Mouse (Mus musculus) adrenal gland, adult 2 months (tissue): ENCODE data around the gene Inpp5a. TPM values are rescaled to one million over a fixed set of nuclear protein-coding genes. Genes with fewer than 3 reads are reported as not detected.
"Not testable (repeated sequence)": the region's sequence is repeated elsewhere in the genome, so short reads cannot be mapped to it uniquely, and the experiment has no call there.

Experiments used
- DNase-seq: peaks from one replicate; pipeline ENCODE4 v3.0.0; 2021
- polyA plus RNA-seq: library from polyadenylated mRNA; depleted of rRNA; stranded (reverse); fragments of >200 nt; gene quantifications from 2 replicates; pipeline ENCODE4 v1.2.3, GENCODE M21; 2012
- total RNA-seq, 2 experiments: library from RNA; stranded (reverse); gene quantifications; 2 replicates each; pipeline ENCODE4 v1.2.3; 2021

The Inpp5a gene
- total and polyA plus RNA-seq, 3 experiments, result 46.2 to 103 (median 89.7) TPM

DNA sequence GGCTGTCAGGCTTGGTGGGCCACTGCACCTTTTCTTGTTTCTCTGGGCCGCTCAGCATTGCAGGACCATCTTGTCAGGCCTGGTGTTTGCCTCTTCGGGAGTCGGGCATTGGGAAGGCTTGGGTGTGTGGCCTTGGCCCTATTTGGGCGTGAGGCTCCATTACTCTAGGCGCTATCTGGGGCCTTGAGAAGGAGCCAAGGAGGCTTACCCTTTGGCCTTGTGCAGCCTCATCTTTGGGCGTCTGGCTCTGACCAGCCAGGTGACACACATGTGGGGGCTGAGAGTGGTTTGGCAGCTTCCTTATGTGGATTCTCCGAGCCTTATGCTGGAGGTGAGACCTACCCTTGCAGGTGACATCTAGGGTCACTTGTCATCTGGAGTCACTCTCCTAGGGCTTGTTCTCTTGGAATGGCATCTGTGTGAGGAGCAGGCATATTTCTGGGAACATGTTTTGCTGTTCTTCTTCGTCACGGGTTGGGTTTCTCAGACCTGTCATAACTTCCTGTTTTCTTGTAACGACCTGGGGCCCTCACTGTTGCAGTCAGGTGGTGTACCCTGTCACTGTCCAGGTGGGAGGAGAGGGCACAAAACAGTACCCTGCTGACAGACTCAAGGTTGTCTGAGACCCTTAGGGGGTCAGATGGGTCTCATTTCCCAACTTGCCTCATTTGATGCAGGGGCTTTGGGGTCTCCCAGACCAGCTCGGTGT, 11.2 kb downstream of the Inpp5a start:
- DNase-seq, result peak; percentile 84

DNA sequence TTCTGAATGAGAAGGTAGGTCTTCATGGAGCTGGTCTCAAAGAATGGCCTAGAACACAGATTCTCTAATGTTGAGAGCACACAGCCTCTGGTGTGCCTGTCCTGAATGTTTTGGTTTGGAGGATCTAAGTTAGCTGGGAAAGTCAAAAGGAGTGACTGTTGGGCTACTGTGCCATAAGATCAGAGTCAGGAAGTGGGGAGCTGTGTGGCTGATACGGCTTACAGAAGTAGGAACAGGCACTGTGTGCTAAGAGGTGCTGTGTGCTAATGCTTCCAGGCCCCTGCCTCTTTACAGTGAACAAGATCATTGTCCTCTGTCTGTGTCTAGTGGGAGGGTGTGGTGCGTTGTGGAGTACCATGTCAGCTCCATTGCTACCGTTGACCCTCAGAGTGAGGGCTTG, 12.0 kb downstream of the Inpp5a start:
- DNase-seq, result no peak

DNA sequence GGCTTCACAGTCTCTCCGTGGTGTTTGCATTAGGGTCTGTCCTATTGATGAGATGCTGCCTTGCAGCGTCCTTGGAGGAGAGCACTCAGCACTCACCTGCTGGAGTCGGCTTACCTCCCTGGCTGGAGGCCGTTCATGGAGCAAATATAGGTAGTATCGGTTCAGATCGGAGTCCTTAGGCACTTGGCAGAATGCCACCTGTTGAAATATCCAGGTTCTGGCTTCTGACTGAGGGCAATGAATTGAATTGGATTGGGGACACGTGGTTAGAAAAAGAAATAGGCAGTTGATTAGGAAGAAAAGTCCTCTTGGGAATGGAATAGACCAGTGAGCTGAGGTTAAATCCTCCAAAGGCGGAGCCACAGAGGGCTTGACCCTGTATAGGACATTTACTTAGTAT, 12.9 kb downstream of the Inpp5a start:
- no peak for DNase-seq

DNA sequence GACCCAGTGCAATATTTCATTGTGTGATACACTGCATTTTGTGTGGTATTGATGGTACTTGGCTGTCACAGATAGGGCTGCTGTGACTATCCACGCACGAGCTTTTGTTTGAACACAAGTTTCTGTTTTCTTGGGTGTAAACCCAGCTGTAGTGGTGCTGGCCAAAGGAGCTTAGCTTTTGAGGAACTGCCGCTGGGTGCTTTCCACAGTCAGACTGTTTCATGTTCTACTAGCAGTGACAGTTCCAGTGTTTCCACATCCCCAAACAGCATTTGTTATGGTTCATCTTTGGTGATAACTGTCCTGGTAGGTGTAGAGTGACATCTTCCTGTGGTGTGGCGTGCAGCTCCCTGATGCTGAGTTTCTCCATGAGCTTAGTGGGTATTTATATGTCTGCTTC, 13.8 kb downstream of the Inpp5a start:
- DNase-seq, result no peak

DNA sequence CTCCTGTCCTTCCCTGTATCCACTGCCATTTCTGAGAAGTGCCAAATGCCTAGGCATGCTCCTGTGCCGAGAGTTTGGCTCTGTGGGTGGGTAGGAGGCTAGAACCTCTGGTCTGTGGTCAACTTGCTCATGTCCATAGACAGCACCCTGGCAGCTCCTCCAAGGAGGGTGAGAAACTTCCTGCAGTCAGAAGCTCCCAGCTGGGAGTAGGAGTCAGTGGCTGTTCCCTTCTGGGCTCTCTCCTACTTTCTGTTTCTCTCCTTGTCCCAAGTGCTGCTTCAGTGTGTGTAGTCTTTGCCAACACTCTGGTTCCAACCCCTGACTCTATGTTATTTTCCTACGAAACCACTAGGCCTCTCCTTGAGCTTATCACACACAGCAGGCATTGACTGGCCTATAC, 17.7 kb downstream of the Inpp5a start:
- DNase-seq, result no peak

DNA sequence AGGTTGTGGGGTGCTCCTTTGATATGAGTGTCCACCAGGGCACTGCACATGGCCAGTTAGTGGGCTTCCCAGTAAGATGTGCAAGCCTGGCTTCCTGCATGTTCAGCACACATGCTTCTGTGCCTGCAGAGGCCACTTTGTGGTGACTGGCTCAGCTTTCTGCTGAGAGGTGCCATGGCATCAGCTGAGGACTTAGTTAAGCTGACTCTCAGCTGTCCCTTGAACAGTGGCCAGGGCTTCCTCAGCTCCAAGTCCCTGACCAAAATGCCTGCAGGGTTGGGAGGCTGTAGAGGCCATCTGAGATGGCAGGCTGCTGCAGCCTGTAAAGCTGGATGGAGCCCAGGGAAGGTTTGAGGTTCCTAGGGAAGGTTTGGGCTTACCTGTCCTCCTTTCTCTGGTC, 19.1 kb downstream of the Inpp5a start:
- DNase-seq, result no peak

DNA sequence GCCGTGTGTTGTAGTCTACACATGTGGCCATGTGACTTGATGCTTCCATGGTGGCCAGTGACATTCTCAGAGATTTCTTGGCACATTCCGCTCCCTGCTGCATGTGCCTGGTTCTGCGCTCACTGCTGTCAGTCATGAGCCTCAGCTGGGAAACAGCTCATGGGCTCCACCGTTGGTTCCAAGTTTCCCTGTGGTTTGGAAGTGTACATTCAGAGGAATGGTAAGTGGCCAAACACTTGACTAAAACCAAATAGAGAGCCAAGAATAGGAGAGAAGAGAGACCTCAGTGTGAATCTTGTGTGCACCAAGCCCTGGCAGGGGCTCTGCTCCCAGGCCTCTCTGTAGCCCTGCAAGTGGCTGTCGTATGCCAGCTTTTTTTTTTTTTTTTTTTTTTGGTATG, 21.0 kb downstream of the Inpp5a start:
- no peak for DNase-seq

DNA sequence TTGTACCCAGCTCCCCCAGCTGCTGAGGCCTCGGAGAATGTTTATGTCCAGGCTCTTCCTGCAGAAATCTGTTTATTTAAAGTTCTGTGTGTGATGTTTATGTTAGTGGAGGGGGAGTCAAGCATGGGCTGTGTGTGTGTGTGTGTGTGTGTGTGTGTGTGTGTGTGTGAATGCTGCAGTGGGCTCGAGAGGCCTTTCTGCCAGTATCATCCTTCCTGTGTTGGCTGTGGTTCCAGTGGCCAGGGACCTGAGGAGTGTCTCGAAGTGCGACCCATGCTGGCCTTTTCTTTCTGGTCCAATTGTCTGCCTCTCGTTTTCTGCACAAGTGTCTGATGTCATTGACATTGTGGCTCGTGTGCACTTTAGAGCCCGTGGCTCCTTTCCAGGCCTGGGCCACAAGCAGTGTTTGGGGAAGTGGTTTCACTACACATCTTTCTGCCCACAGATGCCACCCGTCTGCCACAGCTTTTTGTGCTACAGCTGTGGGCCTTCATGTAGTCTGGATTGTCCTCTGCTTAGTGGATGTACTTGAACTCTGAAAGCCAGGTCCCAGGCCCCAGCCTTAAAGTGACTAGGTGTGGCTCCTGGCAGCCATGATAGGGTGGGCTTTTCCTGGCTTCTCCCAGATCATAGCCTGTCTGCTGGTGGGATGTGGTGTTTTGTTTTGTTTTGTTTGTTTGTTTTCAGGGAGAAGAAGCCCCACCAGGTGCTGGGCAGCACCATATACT, 23.5 kb downstream of the Inpp5a start:
- no peak for DNase-seq

DNA sequence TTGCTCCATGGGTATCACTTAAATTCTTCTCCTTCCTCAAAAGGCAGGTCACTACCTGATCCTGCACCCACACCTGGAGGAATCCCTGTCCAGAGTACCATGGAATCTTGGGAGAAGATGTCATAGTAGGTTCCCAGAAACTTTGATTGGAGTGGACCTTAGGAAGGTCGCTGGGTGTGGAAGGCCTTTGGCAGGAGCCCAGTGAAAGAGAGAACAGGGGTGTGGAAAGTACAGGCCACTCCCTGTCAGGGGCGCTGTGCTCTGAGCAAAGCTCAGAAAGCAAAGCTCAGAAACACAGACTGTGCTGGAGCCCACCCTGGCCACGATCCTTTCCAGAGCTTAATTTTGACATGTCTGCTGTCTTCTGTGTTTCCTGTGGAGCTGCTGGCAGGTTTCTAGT, 24.5 kb downstream of the Inpp5a start:
- DNase-seq, result no peak

DNA sequence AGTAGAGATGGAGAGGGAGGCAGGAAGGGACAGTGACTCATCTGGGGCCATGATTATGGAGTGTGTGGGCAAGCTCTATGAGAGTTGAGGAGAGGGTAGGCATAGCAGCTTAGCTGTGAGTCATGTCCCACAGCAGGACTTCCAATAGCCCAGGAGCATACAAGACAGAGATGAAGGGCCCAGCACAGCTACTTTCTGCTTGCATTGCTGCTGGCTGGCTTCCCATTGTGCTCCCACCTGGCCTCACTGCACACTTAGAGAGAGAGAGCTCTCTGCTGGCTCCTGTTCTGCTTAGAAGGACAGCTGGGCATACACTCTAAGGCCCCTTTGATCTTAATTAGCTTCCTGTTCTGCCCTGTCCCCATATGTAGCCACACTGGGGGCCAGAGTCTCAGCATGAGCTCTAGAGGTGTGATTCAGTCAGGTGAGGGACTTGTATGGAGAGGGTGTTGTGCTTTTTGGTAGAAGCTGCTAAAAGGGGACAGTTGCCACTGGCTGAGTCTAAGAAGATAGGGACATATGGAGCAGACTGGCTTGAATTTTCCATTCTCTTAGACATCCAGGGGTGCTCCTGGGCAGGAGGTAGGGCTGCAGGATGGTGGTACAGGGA, 26.8 kb downstream of the Inpp5a start:
- DNase-seq, result no peak

DNA sequence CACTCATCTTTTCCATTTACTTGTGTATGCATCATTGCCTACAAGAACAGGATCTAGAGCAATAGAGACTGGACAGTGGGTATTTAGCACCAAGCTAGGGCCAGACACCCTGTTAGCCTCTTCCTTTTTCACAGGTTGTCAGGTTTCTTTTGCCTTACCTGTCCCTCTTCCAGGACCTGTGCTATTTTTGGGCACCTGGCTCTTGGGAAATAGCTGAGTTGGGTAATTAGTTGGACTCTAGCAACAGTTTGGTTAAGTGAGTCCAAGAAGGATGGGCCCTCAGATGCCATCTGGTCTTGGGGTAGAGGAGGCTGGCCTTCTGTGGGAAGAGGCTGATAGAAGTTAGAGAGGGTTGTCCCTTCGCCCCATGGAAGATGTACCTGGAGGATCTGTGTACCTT, 29.5 kb downstream of the Inpp5a start:
- DNase-seq, result no peak

DNA sequence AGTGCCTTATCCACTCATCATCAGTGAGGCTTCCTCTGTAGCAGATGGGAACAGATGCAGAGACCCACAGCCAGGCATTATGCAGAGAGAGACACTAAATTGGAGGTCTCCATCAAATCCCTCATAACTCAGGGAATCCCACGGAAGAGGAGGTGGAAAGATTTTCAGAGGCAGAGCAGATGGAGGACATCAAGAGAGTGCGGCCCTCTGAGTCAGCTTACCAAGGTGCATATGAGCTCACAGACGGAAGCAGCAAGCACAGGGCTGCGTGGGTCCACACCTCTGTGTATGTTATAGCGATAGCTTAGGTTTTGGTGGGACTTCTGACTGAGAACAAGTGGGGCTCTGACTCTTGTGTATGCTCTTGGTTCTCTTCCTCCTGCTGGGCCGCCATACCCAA, 33.9 kb downstream of the Inpp5a start:
- DNase-seq, result no peak

DNA sequence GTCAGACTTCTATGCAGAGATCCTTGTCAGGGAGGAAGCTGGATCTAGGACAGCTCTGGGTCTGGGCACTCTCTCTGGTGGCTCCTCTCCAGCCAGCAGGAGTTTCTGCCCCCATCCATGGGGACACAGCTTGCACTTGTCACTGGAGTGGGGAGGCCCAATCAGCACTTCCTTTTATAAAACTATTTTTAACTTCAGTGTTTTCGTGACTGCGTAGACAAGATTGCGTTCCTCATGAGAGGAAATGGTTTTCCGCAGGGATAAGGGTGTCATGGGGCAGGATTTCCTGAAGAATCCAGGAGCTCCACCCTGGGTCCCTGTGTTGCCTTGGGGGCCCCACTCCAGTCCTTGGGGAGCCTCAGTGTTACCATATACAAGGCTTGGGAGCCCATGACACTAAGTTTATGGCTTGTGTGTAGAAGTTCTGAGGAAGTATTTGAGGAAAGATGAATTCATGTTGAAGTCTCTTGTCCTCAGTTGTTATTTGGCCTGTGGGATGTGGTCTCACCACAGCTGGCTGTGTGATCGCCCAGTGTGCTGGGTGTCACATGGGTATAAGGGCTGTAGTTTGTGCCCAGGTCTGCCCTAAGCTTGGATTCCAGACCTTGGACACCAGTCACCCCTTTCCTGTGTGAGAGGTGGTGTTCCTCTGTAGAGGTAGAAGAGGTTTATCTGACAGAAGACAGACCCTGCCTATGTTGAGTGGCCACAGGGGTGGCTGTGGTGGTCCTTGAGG, 45.4 kb downstream of the Inpp5a start:
- peak; percentile 58 for DNase-seq

DNA sequence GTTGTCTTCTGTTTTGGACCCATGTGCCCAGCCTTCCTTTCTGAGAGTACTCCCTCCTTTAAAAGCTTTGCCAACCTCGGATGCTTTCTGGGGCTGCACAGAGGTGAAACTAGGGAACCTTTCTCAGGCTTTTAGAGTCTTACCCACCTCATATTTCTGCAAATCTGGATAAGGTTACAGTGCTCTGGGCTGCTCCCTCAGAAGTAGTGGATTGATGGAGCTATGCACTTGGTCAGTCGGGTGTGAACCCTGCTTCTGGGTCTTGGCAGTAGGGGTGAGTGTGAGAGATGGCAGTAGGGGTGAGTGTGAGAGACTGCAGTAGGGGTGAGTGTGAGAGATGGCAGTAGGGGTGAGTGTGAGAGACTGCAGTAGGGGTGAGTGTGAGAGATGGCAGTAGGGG, 46.0 kb downstream of the Inpp5a start:
- DNase-seq, result not testable (repeated sequence)

DNA sequence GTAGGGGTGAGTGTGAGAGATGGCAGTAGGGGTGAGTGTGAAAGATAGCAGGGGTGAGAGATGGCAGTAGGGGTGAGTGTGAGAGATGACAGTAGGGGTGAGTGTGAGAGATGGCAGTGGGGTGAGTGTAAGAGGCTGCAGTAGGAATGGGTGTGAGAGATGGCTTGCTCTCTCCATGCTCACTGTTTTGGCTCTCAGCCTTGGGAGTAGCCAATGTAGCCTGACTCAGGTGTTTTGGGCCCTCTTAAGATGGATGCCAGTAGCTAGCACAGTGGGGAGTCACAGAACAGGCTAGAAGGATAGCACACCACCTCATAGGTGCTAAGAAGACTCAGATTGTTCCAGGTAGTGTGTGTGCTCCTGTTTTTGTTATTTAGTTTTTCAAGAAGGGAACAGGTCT, 46.8 kb downstream of the Inpp5a start:
- no peak for DNase-seq

DNA sequence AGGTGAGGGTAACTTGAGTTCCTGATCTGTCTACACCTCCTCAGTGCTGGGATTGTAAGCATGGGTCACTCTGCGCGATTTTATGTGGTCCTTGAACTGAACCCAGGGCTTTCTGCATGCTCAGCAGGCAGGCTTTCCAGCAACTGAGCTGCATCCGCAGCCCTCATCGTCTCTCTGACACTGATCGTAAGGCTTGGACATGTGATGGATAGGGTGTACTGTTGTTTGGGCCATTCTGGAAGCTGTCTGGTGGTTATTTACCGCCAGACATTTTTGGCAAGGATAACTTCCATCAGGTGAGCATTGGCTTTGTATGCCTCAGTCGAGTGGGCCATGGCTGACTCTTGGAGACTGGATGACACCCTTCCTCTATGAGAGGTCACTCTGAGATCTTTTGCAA, 48.0 kb downstream of the Inpp5a start:
- no peak for DNase-seq

DNA sequence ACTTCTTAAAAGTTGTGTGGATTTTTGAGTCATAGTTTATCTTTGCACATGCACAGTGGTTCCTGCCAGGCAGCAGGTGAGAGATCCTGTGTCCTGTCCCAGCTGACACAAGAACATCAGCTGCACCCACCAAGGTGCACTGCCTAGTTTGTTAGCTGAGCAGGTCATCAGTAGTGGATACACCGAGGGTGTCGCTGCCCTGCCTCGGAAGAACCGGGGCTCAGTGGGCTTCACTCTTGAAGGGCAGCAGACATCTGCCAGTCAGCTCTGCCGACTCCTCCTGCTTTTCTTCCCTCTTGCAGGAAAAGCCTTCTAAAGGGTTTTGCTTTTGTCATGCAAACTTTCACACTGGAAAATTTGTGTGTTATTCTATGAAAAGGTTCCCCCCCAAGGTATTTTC, 48.6 kb downstream of the Inpp5a start:
- DNase-seq, result no peak

DNA sequence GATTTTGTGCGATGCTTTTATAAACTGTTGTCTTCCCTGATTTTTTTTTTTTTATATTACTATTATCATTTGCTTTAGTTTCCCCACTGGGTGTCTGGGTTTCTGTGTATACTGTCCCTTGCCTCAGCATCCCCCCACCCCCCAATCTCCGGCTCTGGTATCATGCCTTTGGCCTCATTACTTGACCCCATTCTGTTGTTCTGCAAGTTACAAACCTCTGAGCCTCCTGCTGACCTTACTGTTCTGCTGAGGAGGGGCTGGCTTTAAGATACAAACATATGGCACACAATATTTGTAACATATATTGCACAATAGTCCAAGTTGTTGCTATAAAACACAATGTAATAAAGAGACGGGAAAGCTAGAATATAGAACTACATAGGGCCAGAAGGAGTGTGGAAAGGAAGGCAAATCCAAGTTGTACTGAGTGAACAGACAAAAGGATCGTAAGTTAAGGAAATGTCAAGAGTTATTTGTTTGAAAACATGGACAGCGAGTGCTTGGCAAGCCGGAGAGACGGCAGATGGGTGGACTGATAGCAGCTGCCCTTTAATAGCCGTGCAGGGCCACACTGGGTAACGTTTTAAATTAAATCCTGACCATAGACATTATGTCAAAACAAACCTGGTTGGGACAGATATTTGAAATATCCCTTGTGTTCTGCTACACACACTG, 49.2 kb downstream of the Inpp5a start:
- DNase-seq, result no peak

DNA sequence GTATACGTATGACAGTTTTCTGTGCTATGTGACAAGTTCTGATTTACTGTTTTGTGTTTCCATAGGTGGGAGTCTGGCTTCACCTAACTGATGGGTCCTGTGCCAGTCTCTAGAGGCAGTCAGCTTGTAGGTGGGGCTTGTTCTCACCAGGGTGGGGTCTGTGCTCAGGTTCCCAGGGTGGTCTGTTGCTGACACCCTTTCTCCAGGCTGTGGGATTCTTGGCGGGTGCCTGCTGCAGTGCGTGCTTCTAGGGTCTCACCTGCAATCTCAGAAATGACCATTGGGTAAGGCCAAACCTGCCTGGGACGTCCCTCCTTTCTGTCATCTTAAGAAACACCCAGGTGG, 49.7 kb downstream of the Inpp5a start:
- DNase-seq, result no peak

DNA sequence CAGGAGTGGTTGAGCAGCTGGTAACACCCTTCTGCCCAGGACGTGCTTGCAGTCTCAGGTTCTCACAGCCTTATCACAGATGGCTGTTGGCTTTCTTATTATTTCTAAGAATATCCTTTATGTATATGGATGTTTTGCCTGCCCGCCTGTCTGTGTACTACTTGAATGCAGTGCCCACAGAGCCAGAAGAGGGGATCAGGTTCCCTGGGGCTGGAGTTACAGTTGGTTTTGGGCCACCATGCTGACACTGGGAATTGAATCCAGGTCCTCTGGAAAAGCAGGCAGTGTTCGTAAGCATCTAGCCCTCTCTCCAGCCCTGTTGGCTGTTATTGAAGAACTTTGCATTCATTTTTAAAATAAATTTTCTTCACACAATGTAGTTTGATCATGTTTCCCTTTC, 50.1 kb downstream of the Inpp5a start:
- no peak for DNase-seq

DNA sequence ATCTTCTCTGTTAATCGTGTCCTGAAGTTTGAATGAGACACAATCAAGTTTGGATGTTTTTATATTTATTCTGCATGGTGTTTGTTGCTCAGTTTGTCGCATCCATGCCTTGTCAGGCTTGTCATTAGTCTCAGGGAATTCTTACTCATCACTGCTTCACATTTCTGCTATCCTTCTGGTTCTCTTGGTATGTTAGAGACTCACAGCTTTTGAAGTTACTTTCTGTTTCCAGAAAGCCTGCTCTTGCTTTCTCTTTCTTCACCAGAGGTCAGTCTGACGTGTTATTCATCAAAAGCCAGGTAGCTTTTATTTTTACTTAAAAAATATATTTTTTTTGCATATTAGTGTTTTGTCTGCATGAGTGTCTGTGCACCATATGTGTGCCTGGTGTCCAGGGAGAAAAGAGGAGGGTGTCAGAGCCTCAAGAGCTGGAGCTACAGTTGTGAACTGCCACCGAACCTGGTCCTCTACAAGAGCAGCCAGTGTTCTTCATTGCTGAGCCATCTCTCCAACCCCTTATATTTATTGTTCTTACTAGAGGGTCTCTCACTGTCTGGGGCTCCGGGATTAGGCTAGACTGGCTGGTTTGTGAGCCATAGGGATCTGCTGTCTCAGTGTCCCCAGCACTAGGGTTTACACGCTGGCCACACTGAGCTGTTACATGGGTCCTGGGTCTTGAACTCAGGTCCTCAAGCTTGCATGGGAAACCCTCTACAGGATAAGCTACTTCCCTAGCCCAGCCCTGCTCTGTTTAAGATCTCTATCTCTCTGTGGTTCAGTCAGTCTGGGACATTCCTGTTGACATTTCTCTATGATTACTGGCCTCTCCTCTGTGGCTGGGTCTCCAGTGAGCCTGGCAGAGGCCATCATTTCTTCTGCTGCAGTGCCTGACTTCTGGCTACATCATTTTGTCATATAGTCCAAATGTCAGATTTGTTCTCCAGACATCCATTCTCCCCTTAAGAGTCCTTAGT, 51.3 kb downstream of the Inpp5a start:
- DNase-seq, result no peak
